Mouse (Mus musculus) testis, adult 2 months (tissue): ENCODE results near the gene Gsta4.

ENCODE experiments used
- CTCF ChIP-seq: fragments of 200-500 bp; IDR thresholded peaks from 2 replicates; pipeline ENCODE4 v1.5.1; 2012; ENCODE audit warnings: low read depth, mild to moderate bottlenecking, inconsistent platforms, low read length, moderate library complexity; ENCODE audit not compliant: control insufficient read depth, insufficient read depth, insufficient replicate concordance
- POLR2A ChIP-seq: fragments of 200-500 bp; IDR thresholded peaks from 2 replicates; pipeline ENCODE4 v1.6.1; 2012; ENCODE audit warnings: low read depth, mild to moderate bottlenecking, inconsistent platforms, low read length, moderate library complexity; ENCODE audit not compliant: control insufficient read depth

GRCm38 (mm10) chr9:78193902-78194597, 11.5 kb downstream of the Gsta4 start:
- TF ChIP-seq CTCF = no peak
- no peak for TF ChIP-seq POLR2A
